Mouse (Mus musculus) intestine, embryonic 14.5 days (tissue): ENCODE data around the gene Tmsb15l. TPM values are rescaled to one million over a fixed set of nuclear protein-coding genes. Genes with fewer than 3 reads are reported as not detected.

Experiments used
- ATAC-seq: fragments of 200-750 bp; cut with Nextera tagmentation; replicated peaks from 2 replicates; pipeline ENCODE4 v1.8.0; 2017; ENCODE audit warnings: low read depth, moderate number of reproducible peaks, moderate TSS enrichment, moderate library complexity; ENCODE audit not compliant: low FRiP score, low TSS enrichment
- DNase-seq: peaks from one replicate; pipeline ENCODE4 v3.0.0-alpha.2; 2018; ENCODE audit warnings: low spot score
- H3K27ac ChIP-seq: fragments of 300-500 bp; sonication (generic); 2 replicates; pipeline ENCODE4 v1.5.1; 2014; ENCODE audit warnings: low read depth, mild to moderate bottlenecking, control low read depth
- H3K27me3 ChIP-seq: fragments of 300-500 bp; sonication (generic); replicated peaks from 2 replicates; pipeline ENCODE4 v1.6.1; 2014; ENCODE audit warnings: low read length, control low read depth; ENCODE audit not compliant: control insufficient read depth, insufficient read depth
- H3K36me3 ChIP-seq: fragments of 300-500 bp; sonication (generic); 2 replicates; pipeline ENCODE4 v1.6.1; 2014; ENCODE audit warnings: low read length, control low read depth; ENCODE audit not compliant: control insufficient read depth, insufficient read depth
- H3K4me1 ChIP-seq: fragments of 300-500 bp; sonication (generic); replicated peaks from 2 replicates; pipeline ENCODE4 v1.6.1; 2014; ENCODE audit warnings: low read length, control low read depth, mixed read lengths; ENCODE audit not compliant: control insufficient read depth, insufficient read depth
- H3K4me2 ChIP-seq: fragments of 300-500 bp; sonication (generic); 2 replicates; pipeline ENCODE4 v1.6.1; 2014; ENCODE audit warnings: low read length
- H3K4me3 ChIP-seq: fragments of 300-500 bp; sonication (generic); 2 replicates; pipeline ENCODE4 v1.5.1; 2014; ENCODE audit warnings: low read depth, low read length, control low read depth, mixed read lengths
- H3K9ac ChIP-seq: fragments of 300-500 bp; sonication (generic); 2 replicates; pipeline ENCODE4 v1.6.1; 2014; ENCODE audit warnings: mild to moderate bottlenecking, low read length
- H3K9me3 ChIP-seq: fragments of 300-500 bp; sonication (generic); 2 replicates; pipeline ENCODE4 v1.6.1; 2016; ENCODE audit warnings: low read length, control low read depth; ENCODE audit not compliant: control insufficient read depth
- WGBS: fragments of 180-500 bp; shearing (Covaris S2); extraction: QIAGEN DNeasy Blood & Tissue Kit; methylation state at CpG from one replicate; pipeline ENCODE4 v1.1.7; 2014; 5-methylcytosine and 5-hydroxymethylcytosine counted together
- polyA plus RNA-seq: library from polyadenylated mRNA; unstranded; fragments of >200 nt; fragmentation: Nextera tagmentation; extraction: Ambion mirVana; gene quantifications from 2 replicates; pipeline ENCODE4 v1.2.1, GENCODE M21; 2014

Gene Tmsb15l
- polyA plus RNA-seq, result 5.1 TPM in 2 replicates

DNA sequence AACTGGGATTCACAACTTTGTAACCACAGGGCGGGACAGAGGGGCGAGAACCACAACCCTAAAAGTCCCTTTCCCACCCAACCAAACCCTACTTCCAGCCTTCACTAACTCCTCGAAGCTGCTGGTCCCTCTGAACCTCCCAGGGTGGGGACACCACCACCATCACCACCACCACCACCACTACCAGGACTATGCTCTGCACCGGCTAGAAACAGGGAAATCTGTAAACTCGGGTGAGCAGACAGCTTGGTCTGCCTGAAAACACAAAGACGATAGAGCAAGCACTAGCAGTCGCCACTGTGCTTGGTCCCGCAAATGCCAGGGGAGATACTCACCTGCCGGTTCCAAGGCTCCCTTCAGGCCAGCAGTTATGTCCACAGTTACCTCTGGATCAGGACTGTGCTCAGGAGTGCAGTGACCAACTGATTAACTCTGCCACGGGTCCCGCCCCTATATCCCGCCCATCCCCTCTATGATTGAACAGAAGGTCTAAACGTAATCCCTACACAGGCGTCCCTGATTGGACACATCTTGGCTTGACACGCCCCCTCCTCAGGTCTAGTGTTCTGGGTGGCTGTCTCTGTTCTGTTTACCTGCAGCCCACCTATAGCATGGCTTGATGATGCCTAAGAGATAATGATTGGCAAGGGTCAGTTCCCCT lies at the start of gene Tmsb15l, which contains the start of gene Tmsb15b1:
Tmsb15l (minus strand) TSS at position 446 of the 661 bp plus-strand sequence.
Tmsb15b1 (minus strand) TSS at position 451 of the 661 bp plus-strand sequence.
- Histone ChIP-seq H3K27ac (no peak within 1 kb of the TSS), H3K27me3 (no peaks in the 10 kb centered on the region), H3K36me3 (no peaks in the 10 kb centered on the region), H3K9me3 (no peaks in the 10 kb centered on the region), H3K4me1 (no peaks in the 10 kb centered on the region), H3K9ac (peak within 1 kb of the TSS; percentile 30; the same call in 1 of the 2 replicates), H3K4me2 (peak within 1 kb of the TSS; percentile 49), H3K4me3 (peak within 1 kb of the TSS; percentile 41)
- 24% methylated on average over 15 of the region's 15 CpGs for WGBS
- peak; percentile 100 for ATAC-seq
- peak; percentile 72 for DNase-seq

DNA sequence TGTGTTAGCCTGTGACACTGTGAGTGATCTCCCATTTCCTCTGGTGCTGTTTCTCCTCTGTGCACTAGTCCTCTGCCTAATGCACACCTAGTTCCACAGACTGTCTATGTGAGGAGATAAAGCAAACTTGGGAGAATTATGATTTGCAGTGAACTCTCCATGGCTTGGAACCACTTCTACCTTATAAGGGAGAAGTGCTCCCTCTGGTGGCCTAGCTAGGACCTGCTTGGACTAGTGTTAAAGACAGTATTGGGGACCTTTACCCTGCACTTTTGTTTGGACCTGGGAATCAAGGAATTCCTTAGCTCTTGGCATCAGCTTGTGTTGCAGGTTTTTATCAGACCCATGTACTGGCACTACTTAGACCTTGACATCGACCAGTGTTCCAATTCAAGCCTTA lies 42.6 kb upstream of the Tmsb15l start:
- Histone ChIP-seq H3K36me3 (no peaks in the 10 kb centered on the region), H3K4me2 (no peak overlapping the region), H3K27ac (no peak overlapping the region), H3K4me1 (no peaks in the 10 kb centered on the region), H3K27me3 (no peaks in the 10 kb centered on the region), H3K4me3 (no peak overlapping the region), H3K9ac (no peak overlapping the region), H3K9me3 (no peaks in the 10 kb centered on the region)
- no peak for ATAC-seq
- 21% methylated on average over 1 of the region's 1 CpGs for WGBS
- peak; percentile 68 for DNase-seq

DNA sequence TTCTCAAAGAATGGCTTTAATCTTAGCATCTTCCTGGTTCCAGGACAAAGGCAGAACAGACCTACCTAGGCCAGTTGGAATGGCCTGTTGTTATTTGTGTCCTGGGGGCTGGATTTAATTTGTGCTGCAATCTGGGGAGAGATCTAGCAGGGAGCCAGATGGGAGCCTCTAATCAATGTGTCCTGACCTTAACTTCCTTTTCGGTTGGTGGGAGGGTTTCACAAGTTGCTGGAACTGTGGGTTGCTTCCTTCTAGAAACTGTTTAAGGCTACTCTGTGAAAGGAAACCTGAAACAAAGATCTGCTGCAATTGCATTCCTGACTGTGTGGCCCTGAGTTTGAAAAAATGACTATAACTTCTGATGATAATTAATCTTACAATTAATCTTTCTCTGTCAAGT lies 41.0 kb upstream of the Tmsb15l start:
- Histone ChIP-seq H3K36me3 (no peaks in the 10 kb centered on the region), H3K4me2 (no peak overlapping the region), H3K9me3 (no peaks in the 10 kb centered on the region), H3K27me3 (no peaks in the 10 kb centered on the region), H3K27ac (no peak overlapping the region), H3K4me1 (no peaks in the 10 kb centered on the region), H3K4me3 (no peak overlapping the region), H3K9ac (no peak overlapping the region)
- no peak for DNase-seq
- WGBS, result 81% methylated on average over 1 of the region's 1 CpGs
- no peak for ATAC-seq

DNA sequence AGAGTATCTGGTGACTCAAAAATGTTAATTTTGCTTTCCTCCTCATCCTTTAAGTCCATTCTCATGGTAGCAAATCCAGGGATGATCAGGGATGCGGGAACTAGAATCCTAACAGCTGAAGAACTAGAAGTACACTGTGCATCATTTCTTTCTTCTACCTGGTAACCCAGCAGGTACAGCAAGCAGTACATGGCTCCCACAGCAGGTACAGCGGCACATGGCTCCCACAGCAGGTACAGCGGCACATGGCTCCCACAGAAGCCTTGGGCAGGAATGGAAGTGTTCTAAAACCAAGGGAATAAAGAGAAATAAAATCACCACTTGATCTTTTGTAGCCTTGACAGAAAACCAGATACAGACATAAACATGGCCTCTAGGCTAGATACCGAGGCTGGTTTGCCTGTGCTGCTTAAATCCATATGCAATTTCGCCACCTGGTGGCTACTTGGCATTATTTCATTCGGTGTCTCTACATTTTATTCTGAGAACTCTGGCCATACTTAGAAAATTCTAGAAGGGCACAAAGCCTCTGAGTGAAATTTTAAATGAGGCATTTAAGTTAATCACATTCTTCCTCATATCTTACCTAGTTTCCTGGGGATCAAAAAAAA lies 38.5 kb upstream of the Tmsb15l start:
- H3K4me3 ChIP-seq, result no peak overlapping the region
- H3K27ac ChIP-seq, result no peak overlapping the region
- 0 out of 2 replicates have a peak, but pooled peaks cover 3% of the 10 kb centered on the region for H3K36me3 ChIP-seq
- WGBS, result 51% methylated on average over 6 of the region's 6 CpGs
- ATAC-seq, result no peak
- H3K9ac ChIP-seq, result no peak overlapping the region
- DNase-seq, result no peak
- H3K27me3 ChIP-seq, result no peaks in the 10 kb centered on the region
- H3K4me1 ChIP-seq, result no peaks in the 10 kb centered on the region
- H3K9me3 ChIP-seq, result no peaks in the 10 kb centered on the region
- H3K4me2 ChIP-seq, result no peak overlapping the region

DNA sequence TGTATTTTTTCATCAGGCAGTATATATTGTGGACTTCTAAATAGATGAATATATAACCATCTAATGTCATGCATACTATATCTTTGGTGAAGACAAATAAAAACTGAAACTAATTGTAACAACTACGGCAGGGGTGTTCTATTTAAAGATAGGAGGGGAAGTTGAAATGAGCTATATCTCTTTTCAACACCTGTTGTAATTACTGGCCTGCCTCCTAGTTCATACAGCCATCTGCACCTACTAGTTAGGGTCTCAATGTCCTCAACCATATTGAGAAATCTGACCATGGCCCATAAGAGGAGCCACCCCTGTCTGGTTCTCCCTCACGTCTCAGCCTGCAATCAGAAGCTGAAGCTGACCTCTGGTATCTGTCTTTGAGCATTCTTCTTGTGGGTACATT lies 19.6 kb upstream of the Tmsb15l start:
- no peak overlapping the region for H3K4me3 ChIP-seq
- H3K4me1 ChIP-seq, result no peaks in the 10 kb centered on the region
- no peak overlapping the region for H3K4me2 ChIP-seq
- no peaks in the 10 kb centered on the region for H3K9me3 ChIP-seq
- DNase-seq (no peak), ATAC-seq (no peak)
- H3K27me3 ChIP-seq, result peaks cover 18% of the 10 kb centered on the region; the same call in 1 of the 2 replicates
- WGBS, result 74% methylated on average over 2 of the region's 2 CpGs
- H3K27ac ChIP-seq, result no peak overlapping the region
- no peak overlapping the region for H3K9ac ChIP-seq
- no peaks in the 10 kb centered on the region for H3K36me3 ChIP-seq

DNA sequence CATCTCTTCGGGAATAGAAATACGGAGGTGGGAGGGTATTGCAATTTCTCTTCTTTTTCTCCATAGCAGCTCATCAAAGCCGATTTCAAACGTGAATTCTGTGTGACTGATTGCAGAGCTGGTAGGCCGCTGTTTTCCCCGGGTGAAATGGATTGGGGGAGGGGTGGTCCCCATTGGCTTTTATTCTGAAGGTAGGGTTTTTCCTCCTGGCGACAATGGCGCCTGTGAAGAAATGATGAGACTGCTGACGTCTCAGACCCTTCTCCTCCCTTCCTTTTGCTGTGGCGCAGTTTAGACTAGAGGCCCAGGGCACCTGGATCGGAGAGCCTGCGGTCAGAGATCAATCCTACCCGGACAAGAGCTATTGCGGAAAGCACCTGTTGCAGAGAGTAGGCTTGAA lies 17.0 kb upstream of the Tmsb15l start:
- Histone ChIP-seq H3K4me1 (no peaks in the 10 kb centered on the region), H3K27me3 (peaks cover 18% of the 10 kb centered on the region; the same call in 1 of the 2 replicates), H3K4me2 (peak overlapping the region; percentile 53), H3K27ac (no peak overlapping the region), H3K36me3 (no peaks in the 10 kb centered on the region), H3K9me3 (no peaks in the 10 kb centered on the region), H3K4me3 (peak overlapping the region; percentile 34), H3K9ac (no peak overlapping the region)
- DNase-seq, result no peak
- no peak for ATAC-seq
- WGBS, result 24% methylated on average over 13 of the region's 14 CpGs

DNA sequence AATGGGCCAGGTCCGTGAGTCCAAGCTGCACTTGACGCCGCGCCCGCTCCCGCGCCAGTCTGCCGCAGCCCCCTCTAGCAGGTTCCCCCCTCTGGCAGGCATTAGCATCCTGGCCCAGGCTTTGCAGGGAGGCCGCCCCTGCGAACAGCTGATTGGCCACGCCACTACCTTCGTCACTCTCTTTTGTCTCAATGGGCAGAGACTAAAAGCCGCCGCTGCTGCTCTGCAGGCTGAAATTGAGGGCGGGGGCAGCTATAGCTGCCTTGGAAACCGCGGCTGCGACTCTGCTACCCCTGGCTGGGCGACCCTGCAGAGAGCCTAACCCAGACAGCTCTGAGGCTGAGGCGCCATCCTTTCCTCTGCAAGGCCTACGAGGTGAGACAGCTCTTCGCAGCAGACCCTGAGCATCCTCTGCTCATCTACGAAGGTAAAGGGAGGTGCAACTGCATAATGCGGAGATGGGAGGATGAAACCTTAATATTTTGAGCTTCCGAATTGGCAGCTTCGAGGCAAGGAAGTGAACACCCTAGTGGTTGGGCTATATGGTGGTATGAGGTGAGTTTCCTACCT lies 16.4 kb upstream of the Tmsb15l start, which contains the start of gene Zcchc18:
Zcchc18 (plus strand) TSS at position 178 of the 570 bp plus-strand sequence.
- ATAC-seq, result peak; percentile 94
- Histone ChIP-seq H3K4me1 (no peaks in the 10 kb centered on the region), H3K9me3 (no peaks in the 10 kb centered on the region), H3K27me3 (peaks cover 18% of the 10 kb centered on the region; the same call in 1 of the 2 replicates), H3K36me3 (no peaks in the 10 kb centered on the region), H3K4me3 (peak within 1 kb of the TSS; percentile 34), H3K4me2 (peak within 1 kb of the TSS; percentile 53), H3K27ac (no peak within 1 kb of the TSS), H3K9ac (no peak within 1 kb of the TSS)
- 16% methylated on average over 26 of the region's 26 CpGs for WGBS
- DNase-seq, result peak; percentile 63

DNA sequence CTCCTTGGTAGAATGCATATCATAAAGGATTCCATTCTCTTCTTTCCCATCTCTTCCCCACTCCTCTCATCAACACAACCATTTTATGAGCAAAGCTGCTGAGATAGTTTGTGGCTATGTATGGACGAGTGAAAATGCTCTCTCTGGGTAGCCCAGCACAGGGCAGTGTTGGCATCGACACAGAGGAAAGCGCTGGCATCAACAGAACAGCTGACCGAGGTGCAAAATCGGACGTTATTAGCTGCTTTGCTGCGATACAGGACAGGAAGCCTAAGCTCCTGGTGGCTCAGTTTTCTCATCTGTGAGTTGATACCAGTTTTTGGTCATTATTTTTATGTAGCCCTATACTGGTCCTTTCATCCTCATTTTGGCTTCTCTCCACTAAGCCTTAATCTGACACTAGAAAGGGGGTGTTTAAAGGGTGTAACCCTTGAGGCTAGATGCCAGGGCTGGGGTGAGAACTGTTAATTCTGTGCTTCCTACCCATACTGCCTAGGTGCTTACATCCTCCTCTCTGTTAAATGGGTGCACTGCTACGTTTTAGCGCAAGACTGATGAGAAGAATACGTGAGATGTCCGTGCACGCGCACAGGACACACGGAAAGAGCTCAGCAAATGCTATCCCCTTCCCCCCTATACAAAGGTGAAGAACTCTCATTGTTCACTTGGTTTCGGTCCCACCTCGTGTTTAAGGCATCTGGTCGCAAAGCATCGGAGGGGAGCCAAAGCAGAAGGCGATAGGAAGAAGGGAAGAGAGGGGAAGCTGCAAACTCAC lies 15.7 kb upstream of the Tmsb15l start:
- no peak overlapping the region for H3K9ac ChIP-seq
- 19% methylated on average over 19 of the region's 19 CpGs for WGBS
- peaks cover 18% of the 10 kb centered on the region; the same call in 1 of the 2 replicates for H3K27me3 ChIP-seq
- H3K4me1 ChIP-seq, result no peaks in the 10 kb centered on the region
- no peaks in the 10 kb centered on the region for H3K9me3 ChIP-seq
- no peak for DNase-seq
- H3K27ac ChIP-seq, result no peak overlapping the region
- no peaks in the 10 kb centered on the region for H3K36me3 ChIP-seq
- H3K4me3 ChIP-seq, result peak overlapping the region; percentile 34
- H3K4me2 ChIP-seq, result peak overlapping the region; percentile 53
- peak; percentile 58 for ATAC-seq
